Mouse (Mus musculus) layer of hippocampus, adult 2 months (tissue): ENCODE data around the gene Fabp2. TPM values are rescaled to one million over a fixed set of nuclear protein-coding genes. Genes with fewer than 3 reads are reported as not detected.
"Not testable (repeated sequence)": the region's sequence is repeated elsewhere in the genome, so short reads cannot be mapped to it uniquely, and the experiment has no call there.

Experiments used
- DNase-seq, 2 experiments: peaks; one replicate each; pipeline ENCODE4 v3.0.0; 2022; ENCODE audit warnings: low spot score in 2 of 2
- H3K27ac ChIP-seq: fragments of 200-600 bp; 2 replicates; pipeline ENCODE4 v1.8.1; 2022
- H3K4me3 ChIP-seq: fragments of 200-600 bp; 2 replicates; pipeline ENCODE4 v1.8.1; 2022; ENCODE audit warnings: mild to moderate bottlenecking
- CTCF ChIP-seq: fragments of 200-600 bp; conservative IDR thresholded peaks from 2 replicates; pipeline ENCODE4 v1.8.1; 2022; ENCODE audit warnings: antibody characterized with exemption, mild to moderate bottlenecking, moderate library complexity
- total RNA-seq, 2 experiments: library from RNA; stranded (reverse); gene quantifications; 2 replicates each; pipeline ENCODE4 v1.2.3; 2021

The Fabp2 gene
- total RNA-seq, 2 experiments from 2014 or later, result not detected

- no peak for TF ChIP-seq CTCF
- peak in 1 of 2 experiments; percentile 53 for DNase-seq
- H3K4me3 ChIP-seq, result no peak overlapping the region
- no peak overlapping the region for H3K27ac ChIP-seq
Observed at GRCm38 (mm10) chr3:122929723-122930122, 34.9 kb downstream of the Fabp2 start.

GRCm38 (mm10) chr3:122932466-122932865, 37.6 kb downstream of the Fabp2 start:
- H3K4me3 ChIP-seq, result no peak overlapping the region
- no peak for TF ChIP-seq CTCF
- no peak overlapping the region for H3K27ac ChIP-seq
- no peak for DNase-seq

GRCm38 (mm10) chr3:122937176-122937575, 42.3 kb downstream of the Fabp2 start:
- DNase-seq, H3K4me3 ChIP-seq, H3K27ac ChIP-seq: not testable (repeated sequence)

GRCm38 (mm10) chr3:122939215-122939614, 44.3 kb downstream of the Fabp2 start:
- peak; percentile 87 for TF ChIP-seq CTCF
- no peak overlapping the region for H3K4me3 ChIP-seq
- no peak overlapping the region for H3K27ac ChIP-seq
- peak; percentile 30 to 60 for DNase-seq

GRCm38 (mm10) chr3:122943387-122943890, 48.6 kb downstream of the Fabp2 start:
- TF ChIP-seq CTCF, result no peak
- H3K27ac ChIP-seq, result peak overlapping the region; percentile 36; the same call in 1 of the 2 replicates
- no peak for DNase-seq

More at GRCm38 (mm10) chr3:122943387-122943890, 48.6 kb downstream of the Fabp2 start:
- no peak overlapping the region for H3K4me3 ChIP-seq

Other genes starting within 250 kb of the Fabp2 start
- 10 to 100 TPM; 14.8 to 16.7 TPM for gene Pde5a, start 166.1 kb upstream of the Fabp2 start, total RNA-seq
- gene Gm10959, start 24.3 kb downstream of the Fabp2 start, total RNA-seq, result not detected
- 10 to 100 TPM; 50.8 to 53.7 TPM for gene 1810037I17Rik, start 29.1 kb downstream of the Fabp2 start, total RNA-seq
- 10 to 100 TPM; 27.3 to 29.1 TPM for gene Usp53, start 89.4 kb downstream of the Fabp2 start, total RNA-seq
- gene Myoz2, start 139.9 kb downstream of the Fabp2 start, total RNA-seq, result under 1 TPM in 1 of 2 experiments, not detected in 1; 0.74 TPM